Mouse (Mus musculus) embryo, embryonic 9.5 days (tissue): Measurements from ENCODE around the gene Vdr.
A peak's percentile ranks its signal among the peaks of the same experiment; 100 is the strongest.

Experiments used
- DNase-seq: peaks from one replicate; pipeline ENCODE4 v3.0.0-alpha.2; 2017; ENCODE audit errors: extremely low spot score

Vdr gene

GRCm38 (mm10) chr15:97847866-97848265 lies 62.6 kb downstream of the Vdr start:
- no peak for DNase-seq

- DNase-seq, result no peak
Observed at GRCm38 (mm10) chr15:97847285-97847684, 63.1 kb downstream of the Vdr start.

- DNase-seq, result no peak
Observed at GRCm38 (mm10) chr15:97846121-97846882, 64.1 kb downstream of the Vdr start.

- DNase-seq, result no peak
Observed at GRCm38 (mm10) chr15:97844037-97845034, 66.1 kb downstream of the Vdr start, which contains the start of gene Hdac7. Gene Hdac7, minus strand, starts transcription at chr15:97844502.

- DNase-seq, result no peak
Observed at GRCm38 (mm10) chr15:97843247-97843651, 67.2 kb downstream of the Vdr start.

- DNase-seq, result no peak
Observed at GRCm38 (mm10) chr15:97842058-97842457, 68.4 kb downstream of the Vdr start.

- DNase-seq, result no peak
Observed at GRCm38 (mm10) chr15:97841383-97841782, 69.0 kb downstream of the Vdr start.

- no peak for DNase-seq
Observed at GRCm38 (mm10) chr15:97840781-97841180, 69.6 kb downstream of the Vdr start.

- peak; percentile 59 for DNase-seq
Observed at GRCm38 (mm10) chr15:97839991-97840455, 70.4 kb downstream of the Vdr start.

GRCm38 (mm10) chr15:97839473-97839872 lies 71.0 kb downstream of the Vdr start:
- no peak for DNase-seq

- DNase-seq, result no peak
Observed at GRCm38 (mm10) chr15:97839012-97839411, 71.4 kb downstream of the Vdr start.

GRCm38 (mm10) chr15:97838395-97838794 lies 72.0 kb downstream of the Vdr start:
- DNase-seq, result no peak

- no peak for DNase-seq
Observed at GRCm38 (mm10) chr15:97837491-97838061, 72.9 kb downstream of the Vdr start.

GRCm38 (mm10) chr15:97836894-97837247 lies 73.6 kb downstream of the Vdr start:
- no peak for DNase-seq

GRCm38 (mm10) chr15:97836153-97836893 lies 74.1 kb downstream of the Vdr start:
- no peak for DNase-seq

- no peak for DNase-seq
Observed at GRCm38 (mm10) chr15:97832764-97833479, 77.5 kb downstream of the Vdr start.

- peak; percentile 81 for DNase-seq
Observed at GRCm38 (mm10) chr15:97831987-97832640, 78.3 kb downstream of the Vdr start.

GRCm38 (mm10) chr15:97831242-97831986 lies 79.0 kb downstream of the Vdr start:
- peak; percentile 87 for DNase-seq

- peak; percentile 71 for DNase-seq
Observed at GRCm38 (mm10) chr15:97830788-97831241, 79.6 kb downstream of the Vdr start.
